Mouse (Mus musculus): ENCODE data around the gene Oprl1. TPM values are rescaled to one million over a fixed set of nuclear protein-coding genes. Genes with fewer than 3 reads are reported as not detected.
A peak's percentile ranks its signal among the peaks of the same experiment; 100 is the strongest.

Oprl1 gene
- under 1 TPM in 1 of 4 experiments, not detected in 3; 0.16 TPM for total RNA-seq (2022)

- DNase-seq (ENCODE audit: low spot score): no peak
Measured at GRCm38 (mm10) chr2:181714903-181715326, at the start of gene Oprl1. TSS of gene Oprl1 (plus strand) at chr2:181715016.

- no peak for DNase-seq (ENCODE audit: low spot score)
Measured at GRCm38 (mm10) chr2:181670285-181670912, 44.4 kb upstream of the Oprl1 start.

GRCm38 (mm10) chr2:181670913-181671311 is 43.9 kb upstream of the Oprl1 start:
- DNase-seq (ENCODE audit: low spot score): no peak

- peak; percentile 85 for DNase-seq (ENCODE audit: low spot score)
Measured at GRCm38 (mm10) chr2:181671326-181671725, 43.5 kb upstream of the Oprl1 start, which contains the start of gene Sox18. TSS of gene Sox18 (minus strand) at chr2:181671640.

GRCm38 (mm10) chr2:181671984-181672383 is 42.8 kb upstream of the Oprl1 start:
- no peak for DNase-seq (ENCODE audit: low spot score)

GRCm38 (mm10) chr2:181673501-181673900 is 41.3 kb upstream of the Oprl1 start:
- DNase-seq (ENCODE audit: low spot score): no peak

- DNase-seq (ENCODE audit: low spot score): no peak
Measured at GRCm38 (mm10) chr2:181674934-181675333, 39.9 kb upstream of the Oprl1 start.

GRCm38 (mm10) chr2:181675454-181675853 is 39.4 kb upstream of the Oprl1 start:
- DNase-seq (ENCODE audit: low spot score): peak; percentile 86

GRCm38 (mm10) chr2:181676424-181676823 is 38.4 kb upstream of the Oprl1 start:
- DNase-seq (ENCODE audit: low spot score): no peak

GRCm38 (mm10) chr2:181677096-181677754 is 37.6 kb upstream of the Oprl1 start:
- DNase-seq (ENCODE audit: low spot score): peak; percentile 75

GRCm38 (mm10) chr2:181677755-181678098 is 37.1 kb upstream of the Oprl1 start:
- DNase-seq (ENCODE audit: low spot score): no peak

- peak; percentile 83 for DNase-seq (ENCODE audit: low spot score)
Measured at GRCm38 (mm10) chr2:181678780-181679179, 36.0 kb upstream of the Oprl1 start.

GRCm38 (mm10) chr2:181679951-181680715 is 34.7 kb upstream of the Oprl1 start, which contains the start of gene Tcea2:
TSS of gene Tcea2 (plus strand) at chr2:181680310.
- DNase-seq (ENCODE audit: low spot score): peak; percentile 63

GRCm38 (mm10) chr2:181680716-181681117 is 34.1 kb upstream of the Oprl1 start:
- DNase-seq (ENCODE audit: low spot score): no peak

- no peak for DNase-seq (ENCODE audit: low spot score)
Measured at GRCm38 (mm10) chr2:181681978-181682377, 32.8 kb upstream of the Oprl1 start.

- DNase-seq (ENCODE audit: low spot score): no peak
Measured at GRCm38 (mm10) chr2:181683381-181683780, 31.4 kb upstream of the Oprl1 start.

GRCm38 (mm10) chr2:181684713-181685112 is 30.1 kb upstream of the Oprl1 start:
- DNase-seq (ENCODE audit: low spot score): no peak

- no peak for DNase-seq (ENCODE audit: low spot score)
Measured at GRCm38 (mm10) chr2:181685686-181686085, 29.1 kb upstream of the Oprl1 start.

- no peak for DNase-seq (ENCODE audit: low spot score)
Measured at GRCm38 (mm10) chr2:181687586-181687985, 27.2 kb upstream of the Oprl1 start.

GRCm38 (mm10) chr2:181689466-181690160 is 25.2 kb upstream of the Oprl1 start:
- no peak for DNase-seq (ENCODE audit: low spot score)

- no peak for DNase-seq (ENCODE audit: low spot score)
Measured at GRCm38 (mm10) chr2:181691083-181691482, 23.7 kb upstream of the Oprl1 start.

GRCm38 (mm10) chr2:181691571-181691970 is 23.2 kb upstream of the Oprl1 start:
- no peak for DNase-seq (ENCODE audit: low spot score)

Data from heart, adult 8-10 months (tissue).